Mouse (Mus musculus): ENCODE measurements around the gene Rhox3f.
"Not testable (repeated sequence)": the region's sequence is repeated elsewhere in the genome, so short reads cannot be mapped to it uniquely, and the experiment has no call there.

Gene Rhox3f

DNA sequence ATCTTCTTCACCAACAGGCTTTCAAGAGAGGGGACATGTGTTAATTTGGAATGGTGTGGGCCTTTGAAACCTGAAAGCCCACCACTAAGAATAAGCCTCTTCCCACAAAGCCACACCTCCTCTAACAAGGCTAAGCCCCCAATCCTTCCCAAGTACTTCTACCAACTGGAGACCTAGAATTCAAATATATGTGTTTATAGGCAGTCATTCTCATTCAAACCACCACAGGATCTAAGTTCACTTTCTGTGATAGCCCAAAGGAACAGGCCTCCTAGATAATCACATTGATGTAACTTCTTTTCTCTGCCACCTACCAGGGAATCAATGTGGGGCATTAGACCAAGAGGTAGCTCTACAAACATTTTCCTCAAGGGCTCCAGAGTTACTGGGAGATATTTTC is at the start of gene Rhox3f:
Gene Rhox3f (plus strand): TSS at position 301 of the 400 bp plus-strand sequence.
- DNase-seq = not testable (repeated sequence)

DNA sequence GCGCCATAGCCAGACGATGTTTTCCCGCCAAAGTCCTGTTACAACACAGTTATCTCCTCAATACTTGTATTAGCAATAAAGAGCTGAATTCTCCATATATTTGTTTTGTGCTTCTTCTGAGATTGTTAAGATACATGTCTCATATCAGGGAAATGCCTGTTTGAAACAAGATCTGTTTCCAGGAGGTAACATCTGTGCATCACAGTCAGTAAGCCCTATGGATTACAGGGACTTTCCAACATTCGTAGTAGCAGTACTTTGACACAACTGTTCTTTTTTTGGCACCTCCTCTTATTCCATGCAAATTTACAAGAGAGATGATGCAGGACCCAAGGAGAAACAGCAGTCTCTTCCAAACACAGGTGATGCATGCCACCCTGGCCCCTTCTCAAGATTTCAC is 39.1 kb upstream of the Rhox3f start, which contains the start of gene Rhox3e:
Gene Rhox3e (plus strand): TSS at position 301 of the 400 bp plus-strand sequence.
- DNase-seq = not testable (repeated sequence)

DNA sequence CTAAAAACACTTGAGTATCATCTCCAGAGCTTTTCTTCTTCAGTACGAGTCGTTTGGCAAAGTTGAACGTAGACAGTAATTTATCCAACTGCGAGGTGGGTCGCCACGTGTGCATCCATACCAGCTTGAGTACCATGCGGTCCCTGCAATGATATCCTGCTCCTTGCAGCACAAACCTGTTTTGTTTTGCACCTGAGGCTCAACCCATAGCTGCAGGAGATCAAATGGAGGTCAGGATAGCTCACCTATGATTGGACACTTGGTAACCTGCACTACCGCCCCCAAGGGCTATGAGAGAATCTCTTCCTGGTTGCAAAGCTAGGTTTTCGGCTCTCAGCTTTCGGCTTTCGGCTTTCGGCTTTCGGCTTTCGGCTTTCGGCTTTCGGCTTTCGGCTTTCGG is 23.7 kb upstream of the Rhox3f start, which contains the start of gene Rhox4e:
Gene Rhox4e (plus strand): TSS at position 301 of the 400 bp plus-strand sequence.
- not testable (repeated sequence) for DNase-seq

DNA sequence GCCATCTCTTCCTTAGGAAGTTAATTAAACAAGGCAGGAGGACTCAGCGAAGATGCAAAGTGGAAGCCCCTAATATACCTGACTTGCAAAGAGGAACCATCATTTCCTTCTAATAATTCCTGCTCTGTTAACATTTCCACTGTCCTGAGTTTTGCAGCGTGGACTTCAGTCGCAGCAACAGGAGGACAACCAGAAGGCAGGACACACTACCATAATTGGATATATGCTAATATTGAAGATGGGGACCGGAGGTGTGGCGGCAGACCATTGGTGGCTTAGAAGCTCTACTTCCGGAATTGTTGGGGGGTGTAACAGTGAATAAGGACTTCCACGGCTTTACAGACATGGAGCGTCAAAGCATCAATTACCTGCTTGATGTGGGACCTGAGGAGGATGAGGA is 9.7 kb upstream of the Rhox3f start, which contains the start of gene Rhox2f:
Gene Rhox2f (plus strand): TSS at position 301 of the 400 bp plus-strand sequence.
- DNase-seq = not testable (repeated sequence)

DNA sequence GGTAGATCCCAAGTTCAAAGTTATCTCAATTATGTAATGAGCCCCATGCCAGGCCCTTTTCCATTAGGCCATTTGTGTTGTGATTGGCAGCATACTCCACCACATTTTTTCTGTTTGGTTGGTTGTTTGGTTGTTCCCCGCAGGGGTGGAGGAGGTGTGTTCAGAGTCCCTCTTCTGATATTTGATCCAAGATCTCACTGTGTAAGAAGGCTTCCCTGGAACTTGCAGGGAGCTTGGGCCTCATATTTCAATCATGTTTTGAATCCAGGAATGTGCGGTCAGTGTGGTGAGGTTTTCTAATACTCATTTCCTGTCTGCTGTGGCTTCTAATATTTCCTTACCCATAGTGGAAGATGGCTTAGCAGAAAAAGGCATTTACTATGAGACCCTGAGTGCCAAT is 8.2 kb upstream of the Rhox3f start:
- not testable (repeated sequence) for DNase-seq

DNA sequence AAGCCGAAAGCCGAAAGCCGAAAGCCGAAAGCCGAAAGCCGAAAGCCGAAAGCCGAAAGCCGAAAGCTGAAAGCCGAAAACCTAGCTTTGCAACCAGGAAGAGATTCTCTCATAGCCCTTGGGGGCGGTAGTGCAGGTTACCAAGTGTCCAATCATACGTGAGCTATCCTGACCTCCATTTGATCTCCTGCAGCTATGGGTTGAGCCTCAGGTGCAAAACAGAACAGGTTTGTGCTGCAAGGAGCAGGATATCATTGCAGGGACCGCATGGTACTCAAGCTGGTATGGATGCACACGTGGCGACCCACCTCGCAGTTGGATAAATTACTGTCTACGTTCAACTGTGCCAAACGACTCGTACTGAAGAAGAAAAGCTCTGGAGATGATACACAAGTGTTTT is 26.8 kb downstream of the Rhox3f start, which contains the start of gene Rhox4f:
Gene Rhox4f (minus strand): TSS at position 101 of the 400 bp plus-strand sequence.
- not testable (repeated sequence) for DNase-seq

DNA sequence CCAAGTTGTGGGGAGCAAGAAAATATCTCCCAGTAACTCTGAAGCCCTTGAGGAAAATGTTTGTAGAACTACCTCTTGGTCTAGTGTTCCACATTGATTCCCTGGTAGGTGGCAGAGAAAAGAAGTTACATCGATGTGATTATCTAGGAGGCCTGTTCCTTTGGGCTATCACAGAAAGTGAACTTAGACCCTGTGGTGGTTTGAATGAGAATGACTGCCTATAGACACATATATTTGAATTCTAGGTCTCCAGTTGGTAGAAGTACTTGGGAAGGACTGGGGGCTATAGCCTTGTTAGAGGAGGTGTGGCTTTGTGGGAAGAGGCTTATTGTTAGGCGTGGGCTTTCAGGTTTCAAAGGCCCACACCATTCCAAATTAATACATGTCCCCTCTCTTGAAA is 47.7 kb downstream of the Rhox3f start, which contains the start of gene Rhox3g:
Gene Rhox3g (minus strand): TSS at position 101 of the 400 bp plus-strand sequence.
- not testable (repeated sequence) for DNase-seq
